Mouse (Mus musculus) stomach, postnatal 0 days (tissue): ENCODE results near the gene Ric8b.

Experiments
- CTCF ChIP-seq: IDR thresholded peaks from 2 replicates; pipeline ENCODE4 v1.5.1; 2016; ENCODE audit warnings: antibody characterized with exemption, low read depth, mild to moderate bottlenecking, moderate library complexity
- EP300 ChIP-seq: optimal IDR thresholded peaks from 2 replicates; pipeline ENCODE3; 2016; ENCODE audit warnings: antibody characterized with exemption

DNA sequence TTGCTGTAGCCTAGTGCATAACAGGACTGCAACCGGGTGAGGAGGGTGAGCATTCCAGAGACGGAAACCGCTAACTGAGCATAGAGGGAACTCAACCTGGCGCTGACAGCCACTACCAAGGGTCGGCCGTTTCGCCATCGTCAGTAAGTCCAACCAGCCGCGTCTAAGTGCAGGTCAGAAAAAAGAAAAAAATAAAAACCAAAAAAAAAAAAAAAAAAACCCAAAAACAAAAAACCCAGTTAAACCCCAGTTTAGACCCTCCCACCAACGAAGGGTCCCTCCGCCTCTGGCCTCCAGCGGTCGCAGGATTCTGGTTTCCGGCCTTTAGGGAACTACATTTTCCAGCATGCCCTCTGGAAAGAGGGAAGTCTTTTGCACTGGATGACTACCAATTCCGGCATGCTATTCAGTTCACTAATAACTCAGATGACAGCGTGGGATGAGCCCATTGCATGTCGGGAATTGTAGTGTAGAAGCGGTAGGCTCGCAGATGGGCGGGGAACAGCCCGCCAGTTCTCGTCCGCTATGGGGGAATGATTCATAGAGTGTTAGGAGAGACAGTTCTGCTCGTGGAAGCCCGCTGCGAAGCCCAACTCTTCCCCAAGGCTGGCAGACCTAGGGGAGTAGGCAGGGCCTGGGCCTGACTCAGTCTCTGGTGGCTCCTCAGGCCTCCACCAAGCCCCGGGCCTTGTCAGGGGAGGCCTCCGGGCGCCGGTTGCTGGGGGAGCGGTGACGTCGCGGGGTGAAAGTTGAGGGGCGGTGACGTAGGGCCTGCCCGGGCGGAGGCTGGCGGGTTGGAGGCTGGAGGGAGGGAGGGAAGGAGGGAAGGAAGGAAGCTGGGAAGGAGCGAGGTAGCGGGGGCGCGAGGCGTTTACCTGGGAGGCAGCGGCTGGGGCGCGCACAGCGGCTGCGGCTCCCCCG lies at the start of gene Ric8b:
- TF ChIP-seq CTCF (peak; percentile 16; the same call in 1 of the 2 replicates), EP300 (peak; percentile 84)
